27 mouse cellular contexts compared by ENCODE assay signal in genomic region chr14:55083481-55083880, GRCm38 (mm10). TPM values are rescaled to one million over a fixed set of nuclear protein-coding genes. Genes with fewer than 3 reads are reported as not detected.
DNase-seq lines count a peak whose midpoint lies in the region; ATAC-seq and TF ChIP-seq lines count a peak whose summit lies in the region.
"Had no signal": no experiment of that assay in that cellular context is flagged by ENCODE, and none has a peak within 500 bp of the region (broad histone marks: within the 10 kb centered on the region; RNA-seq: fewer than 3 reads in every experiment).

No protein-coding gene starts in this region.

- 36% methylated on average over 6 of the region's 6 CpGs for WGBS in kidney, adult 2 months
- WGBS in midbrain, postnatal 0 days: 61% methylated on average over 6 of the region's 6 CpGs
- WGBS in midbrain, embryonic 14.5 days: 74% methylated on average over 6 of the region's 6 CpGs

- H3K27ac ChIP-seq in kidney, adult 2 months (ENCODE audit: insufficient read depth, low read depth, low read length): peak overlapping the region; percentile 75
- no peak overlapping the region for H3K27ac ChIP-seq in midbrain, postnatal 0 days (ENCODE audit: low read depth, low read length)
- no peak overlapping the region for H3K27ac ChIP-seq in midbrain, embryonic 14.5 days (replicated peaks; ENCODE audit: low read depth, low read length)
- H3K27ac ChIP-seq: forebrain, embryonic 10.5 days; hindbrain, embryonic 15.5 days; left cerebral cortex, adult 2 months; liver, embryonic 13.5 days; lung, embryonic 15.5 days; macrophage; neural tube, embryonic 13.5 days had no signal

- intact Hi-C loops in heart, postnatal 14 days (cut with DNase I): no loop called here

- no peak for TF ChIP-seq POLR2A in kidney, adult 2 months (IDR thresholded peaks at IDR 0.05; ENCODE audit: low read depth, low read length)

- H3K4me3 ChIP-seq in kidney, adult 2 months (ENCODE audit: insufficient read depth, low read depth, low read length): no peak overlapping the region
- H3K4me3 ChIP-seq in midbrain, postnatal 0 days (ENCODE audit: low read depth, low read length): no peak overlapping the region
- H3K4me3 ChIP-seq in midbrain, embryonic 14.5 days (replicated peaks; ENCODE audit: low read depth, low read length): no peak overlapping the region
- H3K4me3 ChIP-seq: forebrain, embryonic 10.5 days; heart, embryonic 12.5 days; hindbrain, embryonic 15.5 days; left cerebral cortex, adult 2 months; liver, embryonic 13.5 days; lung, embryonic 15.5 days; neural tube, embryonic 13.5 days had no signal

- H3K4me2 ChIP-seq in midbrain, postnatal 0 days (ENCODE audit: low read depth, low read length, poor library complexity, severe bottlenecking): no peak overlapping the region
- no peak overlapping the region for H3K4me2 ChIP-seq in midbrain, embryonic 14.5 days (ENCODE audit: low read length)
- H3K4me2 ChIP-seq: heart, embryonic 12.5 days; hindbrain, embryonic 15.5 days; liver, embryonic 13.5 days; lung, embryonic 15.5 days; midbrain, embryonic 11.5 days; neural tube, embryonic 13.5 days had no signal

- peaks cover 13% of the 10 kb centered on the region for H3K4me1 ChIP-seq in kidney, adult 2 months (ENCODE audit: control insufficient read depth, insufficient read depth, low read length)
- H3K4me1 ChIP-seq in midbrain, postnatal 0 days (ENCODE audit: insufficient read depth, low read length): peaks cover 10% of the 10 kb centered on the region; the same call in 1 of the 2 replicates
- peaks cover 45% of the 10 kb centered on the region for H3K4me1 ChIP-seq in midbrain, embryonic 14.5 days (ENCODE audit: control insufficient read depth, insufficient read depth, low read length)

- no peaks in the 10 kb centered on the region for H3K36me3 ChIP-seq in kidney, adult 2 months (ENCODE audit: control insufficient read depth, insufficient read depth, low read length)
- H3K36me3 ChIP-seq in midbrain, postnatal 0 days (ENCODE audit: insufficient read depth, low read length): no peaks in the 10 kb centered on the region
- peaks cover 12% of the 10 kb centered on the region for H3K36me3 ChIP-seq in midbrain, embryonic 14.5 days (ENCODE audit: control insufficient read depth, insufficient read depth, low read length)
- H3K36me3 ChIP-seq: forebrain, embryonic 10.5 days; G1E; heart, embryonic 12.5 days; hindbrain, embryonic 15.5 days; liver, embryonic 13.5 days; lung, embryonic 15.5 days had no signal

- ATAC-seq in midbrain, postnatal 0 days (ENCODE audit: low FRiP score): no peak
- ATAC-seq in midbrain, embryonic 14.5 days (ENCODE audit: low FRiP score, low TSS enrichment): no peak
- ATAC-seq: intestine, postnatal 0 days had no signal

- peak; percentile 87 for DNase-seq in kidney, adult 2 months
- no peak for DNase-seq in kidney, postnatal 10 days
- peak; percentile 54 for DNase-seq in midbrain, postnatal 0 days (ENCODE audit: low spot score)
- DNase-seq in midbrain, embryonic 14.5 days: no peak
- DNase-seq in kidney, postnatal 14 days: peak; percentile 65
- no peak for DNase-seq in ovary, postnatal 36 days (ENCODE audit: low spot score)
- no peak for DNase-seq in heart, postnatal 14 days
- DNase-seq: adrenal gland, postnatal 36 days; cerebellum, adult 18-20 months; cerebellum, postnatal 25 days; embryo, embryonic 11 days; gastrocnemius, postnatal 10 days; heart, adult 11 months; left cerebral cortex, postnatal 4 days; liver, embryonic 13.5 days; right cerebral cortex, postnatal 25 days had no signal

- H3K27me3 ChIP-seq in kidney, adult 2 months (replicated peaks; ENCODE audit: control insufficient read depth, insufficient read depth, low read length): no peaks in the 10 kb centered on the region
- no peaks in the 10 kb centered on the region for H3K27me3 ChIP-seq in midbrain, postnatal 0 days (ENCODE audit: insufficient read depth, low read length)
- no peaks in the 10 kb centered on the region for H3K27me3 ChIP-seq in midbrain, embryonic 14.5 days (ENCODE audit: control insufficient read depth, insufficient read depth, low read length)
- H3K27me3 ChIP-seq: heart, embryonic 12.5 days; hindbrain, embryonic 15.5 days; neural tube, embryonic 13.5 days had no signal

- no peak overlapping the region for H3K9ac ChIP-seq in midbrain, postnatal 0 days (replicated peaks; ENCODE audit: low read length, poor library complexity, severe bottlenecking)
- H3K9ac ChIP-seq in midbrain, embryonic 14.5 days (replicated peaks; ENCODE audit: low read length): no peak overlapping the region
- H3K9ac ChIP-seq: heart, embryonic 12.5 days; hindbrain, embryonic 15.5 days; liver, embryonic 13.5 days; lung, embryonic 15.5 days; neural tube, embryonic 13.5 days had no signal

- TF ChIP-seq CTCF in kidney, adult 2 months (conservative IDR thresholded peaks at IDR 0.05; ENCODE audit: insufficient read depth, insufficient read length, low read depth, low read length): no peak
- no peak for TF ChIP-seq CTCF in midbrain, postnatal 0 days (IDR thresholded peaks at IDR 0.05)

- H3K9me3 ChIP-seq in midbrain, postnatal 0 days (ENCODE audit: low read length): no peaks in the 10 kb centered on the region
- no peaks in the 10 kb centered on the region for H3K9me3 ChIP-seq in midbrain, embryonic 14.5 days (ENCODE audit: control insufficient read depth, low read length)
- H3K9me3 ChIP-seq: forebrain, embryonic 10.5 days; G1E; heart, embryonic 12.5 days; hindbrain, embryonic 15.5 days; liver, embryonic 13.5 days; lung, embryonic 15.5 days; neural tube, embryonic 13.5 days had no signal

RNA-seq across cellular contexts. Expression of gene Zfhx2, which starts 8.6 kb away (rescaled TPM):
- polyA plus RNA-seq in kidney, adult 2 months (2012; rRNA removed): 2.1 TPM in 2 replicates
- 16.4 and 18.6 TPM in 2 replicates for total RNA-seq in midbrain, postnatal 0 days (2014; rRNA removed)
- polyA plus RNA-seq in midbrain, postnatal 0 days (2015; fragmentation: Nextera tagmentation; extraction: Ambion mirVana): 11.2 and 14.2 TPM in 2 replicates
- 24.9 and 28.4 TPM in 2 replicates for polyA plus RNA-seq in midbrain, embryonic 14.5 days (2014; fragmentation: Nextera tagmentation; extraction: Ambion mirVana)
- 1 to 10 TPM; 2.5 to 3.3 TPM for total RNA-seq in heart, postnatal 14 days (2021)

RNA-seq across cellular contexts. Expression of gene Thtpa, which starts 11.1 kb away (rescaled TPM):
- 12.1 and 13.8 TPM in 2 replicates for polyA plus RNA-seq in kidney, adult 2 months (2012; rRNA removed)
- 38.0 and 42.1 TPM in 2 replicates for total RNA-seq in midbrain, postnatal 0 days (2014; rRNA removed)
- 32.5 and 35.2 TPM in 2 replicates for polyA plus RNA-seq in midbrain, postnatal 0 days (2015; fragmentation: Nextera tagmentation; extraction: Ambion mirVana)
- 27.9 and 33.7 TPM in 2 replicates for polyA plus RNA-seq in midbrain, embryonic 14.5 days (2014; fragmentation: Nextera tagmentation; extraction: Ambion mirVana)
- total RNA-seq in heart, postnatal 14 days (2021): 10 to 100 TPM in 1 of 2 experiments, 1 to 10 TPM in 1; 9.6 to 11.4 TPM

RNA-seq across cellular contexts. Expression of gene Ap1g2, which starts 22.9 kb away (rescaled TPM):
- polyA plus RNA-seq in kidney, adult 2 months (2012; rRNA removed): 28.2 and 29.6 TPM in 2 replicates
- total RNA-seq in midbrain, postnatal 0 days (2014; rRNA removed): 8.2 and 11.6 TPM in 2 replicates
- 6.6 and 8.9 TPM in 2 replicates for polyA plus RNA-seq in midbrain, postnatal 0 days (2015; fragmentation: Nextera tagmentation; extraction: Ambion mirVana)
- 6.8 and 7.6 TPM in 2 replicates for polyA plus RNA-seq in midbrain, embryonic 14.5 days (2014; fragmentation: Nextera tagmentation; extraction: Ambion mirVana)
- 1 to 10 TPM; 4.6 to 5.4 TPM for total RNA-seq in heart, postnatal 14 days (2021)

RNA-seq across cellular contexts. Expression of gene Jph4, which starts 33.3 kb away (rescaled TPM):
- polyA plus RNA-seq in kidney, adult 2 months (2012; rRNA removed): 0.19 and 0.25 TPM in 2 replicates
- 158 and 182 TPM in 2 replicates for total RNA-seq in midbrain, postnatal 0 days (2014; rRNA removed)
- 41.7 and 45.1 TPM in 2 replicates for polyA plus RNA-seq in midbrain, postnatal 0 days (2015; fragmentation: Nextera tagmentation; extraction: Ambion mirVana)
- polyA plus RNA-seq in midbrain, embryonic 14.5 days (2014; fragmentation: Nextera tagmentation; extraction: Ambion mirVana): 31.1 and 38.9 TPM in 2 replicates
- total RNA-seq in heart, postnatal 14 days (2021): under 1 TPM; 0.10 to 0.36 TPM
- total RNA-seq: heart, postnatal 25 days had no signal
- polyA plus RNA-seq: G1E, macrophage had no signal

Comparison
In these comparisons a context has a peak if more than half of its experiments do, and no peak if none do; other contexts are left out.
1. DNase-seq: peak in kidney, adult 2 months (single experiment), midbrain, postnatal 0 days (single experiment) and kidney, postnatal 14 days (single experiment); none in kidney, postnatal 10 days (single experiment), midbrain, embryonic 14.5 days (single experiment), ovary, postnatal 36 days (single experiment) and heart, postnatal 14 days (0 of 2).